Mouse (Mus musculus): ENCODE measurements around the gene Medag.

The Medag gene

DNA sequence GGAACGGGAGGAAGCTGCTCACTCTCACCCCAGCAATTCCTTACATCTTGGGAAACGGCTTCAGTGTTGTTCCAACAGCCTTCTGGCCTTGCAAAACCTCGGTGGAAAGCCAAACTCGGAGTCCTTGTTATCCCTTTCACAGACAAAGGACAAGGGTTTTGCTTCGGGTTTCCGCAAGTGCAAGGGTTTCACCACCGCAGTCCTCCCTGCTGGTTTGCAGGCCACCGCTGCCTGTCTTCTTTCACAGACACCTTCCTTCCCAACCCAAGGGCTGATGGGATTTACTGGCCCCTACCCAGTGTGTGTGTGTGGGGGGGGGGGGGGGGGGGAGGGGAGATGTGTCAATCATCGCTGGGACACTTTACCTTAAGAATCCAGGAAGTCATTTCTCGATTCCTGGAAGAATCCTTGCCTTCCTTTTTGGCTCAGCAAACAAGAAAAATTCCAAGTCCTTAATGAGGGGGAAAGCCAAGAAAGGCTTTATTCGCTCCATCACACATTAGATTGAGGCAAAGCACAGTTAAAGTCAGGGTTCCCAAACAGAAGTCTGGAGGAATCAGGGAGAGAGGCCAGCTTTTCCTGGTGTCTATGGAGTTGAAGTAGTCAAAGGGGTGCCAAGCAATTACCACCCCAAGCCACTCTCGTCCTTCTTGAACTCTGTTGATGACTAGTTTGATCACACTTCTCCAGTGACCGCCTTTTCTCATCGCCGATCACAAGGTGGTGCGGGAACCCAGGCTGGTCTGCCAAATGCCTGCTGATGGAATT, 63.3 kb downstream of the Medag start:
- no peak for DNase-seq (ENCODE audit: low read depth in 1 of 2, low spot score in 2 of 2)
